ENCODE assay signal across 8 mouse cellular contexts in the genomic region with DNA sequence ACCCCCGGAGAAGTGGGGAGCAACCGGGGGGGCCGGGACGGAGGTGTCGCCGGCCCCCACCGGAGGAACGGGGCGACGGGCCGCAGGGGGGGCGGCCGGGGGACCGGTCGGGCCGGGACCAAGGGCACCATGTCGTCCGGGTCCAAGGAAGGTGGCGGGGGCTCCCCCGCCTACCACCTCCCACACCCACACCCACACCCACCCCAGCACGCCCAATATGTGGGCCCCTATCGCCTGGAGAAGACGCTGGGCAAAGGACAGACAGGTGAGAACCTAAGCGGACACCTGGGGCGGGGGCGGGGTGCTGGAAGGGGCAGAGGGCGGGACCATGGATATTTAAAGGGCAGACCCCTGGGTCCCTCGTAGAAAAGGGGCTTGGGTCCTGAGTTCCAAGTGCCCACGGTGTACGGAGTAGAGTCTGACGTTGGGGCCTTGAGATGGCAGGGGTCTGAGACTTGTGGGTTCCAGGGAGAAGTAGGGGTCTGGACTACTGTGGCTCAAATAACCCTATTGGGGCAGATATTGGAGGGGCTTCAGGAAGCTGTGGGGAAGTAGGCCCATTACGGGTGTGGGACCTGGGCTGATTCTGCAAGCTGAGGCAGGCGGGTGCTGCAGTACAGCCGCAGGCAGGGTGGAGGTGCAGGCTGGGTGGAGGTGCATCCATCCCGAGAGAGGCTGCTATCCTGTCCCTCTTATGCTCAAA. TPM values are rescaled to one million over a fixed set of nuclear protein-coding genes. Genes with fewer than 3 reads are reported as not detected.
DNase-seq lines count a peak whose midpoint lies in the region; ATAC-seq and TF ChIP-seq lines count a peak whose summit lies in the region.

No protein-coding gene starts in this region.

- no peaks in the 10 kb centered on the region for H3K9me3 ChIP-seq in ES-Bruce4 (replicated peaks; ENCODE audit: control insufficient read depth, insufficient read depth, low read length, poor library complexity, severe bottlenecking)
- H3K9me3 ChIP-seq in embryonic facial prominence, embryonic 13.5 days = no peaks in the 10 kb centered on the region
- no peaks in the 10 kb centered on the region for H3K9me3 ChIP-seq in intestine, postnatal 0 days (ENCODE audit: control insufficient read depth)
- no peaks in the 10 kb centered on the region for H3K9me3 ChIP-seq in neural tube, embryonic 13.5 days

- 15% methylated on average over 32 of the region's 35 CpGs for WGBS in heart, adult 2 months
- WGBS in embryonic facial prominence, embryonic 13.5 days = 5% methylated on average over 34 of the region's 35 CpGs
- WGBS in intestine, postnatal 0 days = 9% methylated on average over 30 of the region's 35 CpGs
- 4% methylated on average over 26 of the region's 35 CpGs for WGBS in neural tube, embryonic 13.5 days

- no peak for TF ChIP-seq CTCF in heart, adult 2 months (IDR thresholded peaks at IDR 0.05)
- TF ChIP-seq CTCF in ES-Bruce4 (IDR thresholded peaks at IDR 0.05; ENCODE audit: low read depth, low read length) = no peak
- TF ChIP-seq CTCF in intestine, postnatal 0 days (IDR thresholded peaks at IDR 0.05; ENCODE audit: low read depth) = no peak

- no peaks in the 10 kb centered on the region for H3K4me1 ChIP-seq in heart, adult 2 months (ENCODE audit: control insufficient read depth, insufficient read depth, low read length)
- H3K4me1 ChIP-seq in ES-Bruce4 (ENCODE audit: control insufficient read depth, insufficient read depth, low read length) = peaks cover 5% of the 10 kb centered on the region
- H3K4me1 ChIP-seq in embryonic facial prominence, embryonic 13.5 days = peaks cover 9% of the 10 kb centered on the region
- no peaks in the 10 kb centered on the region for H3K4me1 ChIP-seq in intestine, postnatal 0 days (replicated peaks; ENCODE audit: control insufficient read depth, insufficient read depth, low read length)
- peaks cover 31% of the 10 kb centered on the region for H3K4me1 ChIP-seq in neural tube, embryonic 13.5 days (replicated peaks)

- peak overlapping the region; percentile 64 for H3K9ac ChIP-seq in heart, adult 2 months (ENCODE audit: low read depth, low read length)
- H3K9ac ChIP-seq in ES-Bruce4 (ENCODE audit: low read depth, poor library complexity, severe bottlenecking) = peak overlapping the region; percentile 99
- peak overlapping the region; percentile 99 for H3K9ac ChIP-seq in embryonic facial prominence, embryonic 13.5 days
- peak overlapping the region; percentile 81 for H3K9ac ChIP-seq in intestine, postnatal 0 days (ENCODE audit: low read depth, low read length)
- H3K9ac ChIP-seq in neural tube, embryonic 13.5 days = peak overlapping the region; percentile 100

- peak; percentile 54; the same call in 1 of the 2 replicates for ATAC-seq in embryonic facial prominence, embryonic 13.5 days (ENCODE audit: insufficient number of reproducible peaks, insufficient read depth, low FRiP score, low TSS enrichment, low read depth)
- peak; percentile 20; the same call in 1 of the 2 replicates for ATAC-seq in intestine, postnatal 0 days
- ATAC-seq in neural tube, embryonic 13.5 days (ENCODE audit: low read depth) = peak; percentile 74

- no peaks in the 10 kb centered on the region for H3K36me3 ChIP-seq in heart, adult 2 months (ENCODE audit: control insufficient read depth, insufficient read depth, low read length)
- no peaks in the 10 kb centered on the region for H3K36me3 ChIP-seq in ES-Bruce4 (ENCODE audit: control insufficient read depth, insufficient read depth, low read length, poor library complexity, severe bottlenecking)
- H3K36me3 ChIP-seq in embryonic facial prominence, embryonic 13.5 days = peaks cover 34% of the 10 kb centered on the region
- 0 out of 2 replicates have a peak, but pooled peaks cover 4% of the 10 kb centered on the region for H3K36me3 ChIP-seq in intestine, postnatal 0 days (ENCODE audit: control insufficient read depth, insufficient read depth)
- peaks cover 37% of the 10 kb centered on the region for H3K36me3 ChIP-seq in neural tube, embryonic 13.5 days

- 0 out of 2 replicates have a peak overlapping the region, but pooled peaks have one; percentile 17 for H3K27ac ChIP-seq in heart, adult 2 months
- H3K27ac ChIP-seq in ES-Bruce4 (ENCODE audit: insufficient read depth, low read length) = no peak overlapping the region
- peak overlapping the region; percentile 91 for H3K27ac ChIP-seq in embryonic facial prominence, embryonic 13.5 days
- H3K27ac ChIP-seq in intestine, postnatal 0 days (ENCODE audit: low read depth, low read length) = peak overlapping the region; percentile 62
- H3K27ac ChIP-seq in neural tube, embryonic 13.5 days (replicated peaks) = peak overlapping the region; percentile 94

- no peak for TF ChIP-seq POLR2A in heart, adult 2 months (IDR thresholded peaks at IDR 0.05; ENCODE audit: insufficient read depth, low read depth, low read length)
- no peak for TF ChIP-seq POLR2A in ES-Bruce4 (IDR thresholded peaks at IDR 0.05; ENCODE audit: insufficient read depth, low read length)

- peak overlapping the region; percentile 76 for H3K4me2 ChIP-seq in embryonic facial prominence, embryonic 13.5 days
- peak overlapping the region; percentile 76 for H3K4me2 ChIP-seq in intestine, postnatal 0 days (replicated peaks; ENCODE audit: low read depth)
- peak overlapping the region; percentile 76 for H3K4me2 ChIP-seq in neural tube, embryonic 13.5 days

- H3K4me3 ChIP-seq in heart, adult 2 months = peak overlapping the region; percentile 40
- H3K4me3 ChIP-seq in ES-Bruce4 (ENCODE audit: low read depth, low read length) = peak overlapping the region; percentile 62
- H3K4me3 ChIP-seq in embryonic facial prominence, embryonic 13.5 days = peak overlapping the region; percentile 85
- peak overlapping the region; percentile 54 for H3K4me3 ChIP-seq in intestine, postnatal 0 days (ENCODE audit: low read depth, low read length)
- peak overlapping the region; percentile 91 for H3K4me3 ChIP-seq in neural tube, embryonic 13.5 days

- no peaks in the 10 kb centered on the region for H3K27me3 ChIP-seq in heart, adult 2 months (ENCODE audit: control insufficient read depth, insufficient read depth, low read length)
- no peaks in the 10 kb centered on the region for H3K27me3 ChIP-seq in ES-Bruce4 (ENCODE audit: control insufficient read depth, insufficient read depth, low read length, poor library complexity, severe bottlenecking)
- no peaks in the 10 kb centered on the region for H3K27me3 ChIP-seq in embryonic facial prominence, embryonic 13.5 days
- no peaks in the 10 kb centered on the region for H3K27me3 ChIP-seq in intestine, postnatal 0 days (replicated peaks; ENCODE audit: control insufficient read depth, insufficient read depth, low read length)
- no peaks in the 10 kb centered on the region for H3K27me3 ChIP-seq in neural tube, embryonic 13.5 days

- intact Hi-C loops in heart, adult 2 months (cut with DNase I) = no loop called here
- intact Hi-C loops in heart, postnatal 25 days (cut with DNase I) = no loop called here

- no peaks in the 10 kb centered on the region for H3K79me2 ChIP-seq in heart, adult 2 months (replicated peaks; ENCODE audit: control insufficient read depth, insufficient read depth, low read length)

- no peak for TF ChIP-seq EP300 in heart, adult 2 months (IDR thresholded peaks at IDR 0.05; ENCODE audit: insufficient read depth, low read depth, low read length)
- no peak for TF ChIP-seq EP300 in ES-Bruce4 (IDR thresholded peaks at IDR 0.05; ENCODE audit: insufficient read depth, low read depth, low read length)

- DNase-seq in heart, adult 2 months = peak; percentile 9 to 31
- no peak for DNase-seq in heart, postnatal 25 days (ENCODE audit: low spot score)
- no peak for DNase-seq in adrenal gland, postnatal 25 days
- no peak for DNase-seq in adrenal gland, postnatal 4 days (ENCODE audit: low spot score in 2 of 2)

RNA-seq across cellular contexts. Expression of a gene that starts 0.7 kb away (rescaled TPM):
- total RNA-seq in heart, adult 2 months (2021) = 1 to 10 TPM in 1 of 2 experiments, under 1 TPM in 1; 0.89 to 1.5 TPM
- 1.7 and 2.2 TPM in 2 replicates for polyA plus RNA-seq in heart, adult 2 months (2012; rRNA removed)
- total RNA-seq in heart, postnatal 25 days (2021) = 1 to 10 TPM; 1.1 to 1.3 TPM
- 10.9 TPM in 2 replicates for polyA plus RNA-seq in ES-Bruce4 (2011; ENCODE audit: insufficient read depth, insufficient read length, low read depth, missing spikeins)
- 2.7 and 3.1 TPM in 2 replicates for polyA plus RNA-seq in embryonic facial prominence, embryonic 13.5 days (2015; fragmentation: Nextera tagmentation; extraction: Ambion mirVana)
- polyA plus RNA-seq in intestine, postnatal 0 days (2015; fragmentation: Nextera tagmentation; extraction: Ambion mirVana) = 0.89 and 0.98 TPM in 2 replicates
- 5.9 and 6.2 TPM in 2 replicates for polyA plus RNA-seq in neural tube, embryonic 13.5 days (2015; fragmentation: Nextera tagmentation; extraction: Ambion mirVana)
- total RNA-seq in adrenal gland, postnatal 25 days (2021) = 4.2 and 6.5 TPM in 2 replicates
- total RNA-seq in adrenal gland, postnatal 4 days (2021) = 10 to 100 TPM; 14.4 to 17.0 TPM

RNA-seq across cellular contexts. Expression of a gene that starts 6.2 kb away (rescaled TPM):
- 10 to 100 TPM; 31.9 to 35.0 TPM for total RNA-seq in heart, adult 2 months (2021)
- polyA plus RNA-seq in heart, adult 2 months (2012; rRNA removed) = 27.0 and 29.7 TPM in 2 replicates
- total RNA-seq in heart, postnatal 25 days (2021) = 10 to 100 TPM; 32.1 to 33.3 TPM
- 51.8 and 63.3 TPM in 2 replicates for polyA plus RNA-seq in ES-Bruce4 (2011; ENCODE audit: insufficient read depth, insufficient read length, low read depth, missing spikeins)
- 78.4 and 92.3 TPM in 2 replicates for polyA plus RNA-seq in embryonic facial prominence, embryonic 13.5 days (2015; fragmentation: Nextera tagmentation; extraction: Ambion mirVana)
- polyA plus RNA-seq in intestine, postnatal 0 days (2015; fragmentation: Nextera tagmentation; extraction: Ambion mirVana) = 43.3 and 45.6 TPM in 2 replicates
- 121 and 136 TPM in 2 replicates for polyA plus RNA-seq in neural tube, embryonic 13.5 days (2015; fragmentation: Nextera tagmentation; extraction: Ambion mirVana)
- 42.2 and 47.8 TPM in 2 replicates for total RNA-seq in adrenal gland, postnatal 25 days (2021)
- 10 to 100 TPM; 41.3 to 43.6 TPM for total RNA-seq in adrenal gland, postnatal 4 days (2021)

RNA-seq across cellular contexts. Expression of a gene that starts 32.3 kb away (rescaled TPM):
- 10 to 100 TPM; 67.6 to 71.9 TPM for total RNA-seq in heart, adult 2 months (2021)
- polyA plus RNA-seq in heart, adult 2 months (2012; rRNA removed) = 67.1 and 89.9 TPM in 2 replicates
- 10 to 100 TPM; 74.9 to 76.3 TPM for total RNA-seq in heart, postnatal 25 days (2021)
- polyA plus RNA-seq in ES-Bruce4 (2011; ENCODE audit: insufficient read depth, insufficient read length, low read depth, missing spikeins) = 58.6 and 66.3 TPM in 2 replicates
- 10.5 and 14.1 TPM in 2 replicates for polyA plus RNA-seq in embryonic facial prominence, embryonic 13.5 days (2015; fragmentation: Nextera tagmentation; extraction: Ambion mirVana)
- polyA plus RNA-seq in intestine, postnatal 0 days (2015; fragmentation: Nextera tagmentation; extraction: Ambion mirVana) = 4.7 and 5.8 TPM in 2 replicates
- 10.3 TPM in 2 replicates for polyA plus RNA-seq in neural tube, embryonic 13.5 days (2015; fragmentation: Nextera tagmentation; extraction: Ambion mirVana)
- total RNA-seq in adrenal gland, postnatal 25 days (2021) = 98.1 and 99.6 TPM in 2 replicates
- total RNA-seq in adrenal gland, postnatal 4 days (2021) = 100 to 1,000 TPM in 1 of 2 experiments, 10 to 100 TPM in 1; 98.4 to 103 TPM

RNA-seq across cellular contexts. Expression of a gene that starts 33.9 kb away (rescaled TPM):
- total RNA-seq in heart, adult 2 months (2021) = not detected
- polyA plus RNA-seq in heart, adult 2 months (2012; rRNA removed) = 0.16 and 0.59 TPM in 2 replicates
- under 1 TPM; 0.22 to 0.23 TPM for total RNA-seq in heart, postnatal 25 days (2021)
- polyA plus RNA-seq in ES-Bruce4 (2011; ENCODE audit: insufficient read depth, insufficient read length, low read depth, missing spikeins) = not detected in 2 replicates
- 0.24 and 0.45 TPM in 2 replicates for polyA plus RNA-seq in embryonic facial prominence, embryonic 13.5 days (2015; fragmentation: Nextera tagmentation; extraction: Ambion mirVana)
- polyA plus RNA-seq in intestine, postnatal 0 days (2015; fragmentation: Nextera tagmentation; extraction: Ambion mirVana) = 20.7 and 21.5 TPM in 2 replicates
- polyA plus RNA-seq in neural tube, embryonic 13.5 days (2015; fragmentation: Nextera tagmentation; extraction: Ambion mirVana) = 0.32 TPM in 1 of 2 replicates, not detected in the other
- 0.24 TPM in 1 of 2 replicates, not detected in the other for total RNA-seq in adrenal gland, postnatal 25 days (2021)
- total RNA-seq in adrenal gland, postnatal 4 days (2021) = under 1 TPM; 0.11 to 0.25 TPM

RNA-seq across cellular contexts. Expression of a gene that starts 48.8 kb away (rescaled TPM):
- 10 to 100 TPM in 1 of 2 experiments, 1 to 10 TPM in 1; 8.5 to 11.2 TPM for total RNA-seq in heart, adult 2 months (2021)
- polyA plus RNA-seq in heart, adult 2 months (2012; rRNA removed) = 36.4 and 38.5 TPM in 2 replicates
- 10 to 100 TPM; 16.4 to 20.7 TPM for total RNA-seq in heart, postnatal 25 days (2021)
- 69.0 and 72.3 TPM in 2 replicates for polyA plus RNA-seq in ES-Bruce4 (2011; ENCODE audit: insufficient read depth, insufficient read length, low read depth, missing spikeins)
- 62.0 and 64.3 TPM in 2 replicates for polyA plus RNA-seq in embryonic facial prominence, embryonic 13.5 days (2015; fragmentation: Nextera tagmentation; extraction: Ambion mirVana)
- polyA plus RNA-seq in intestine, postnatal 0 days (2015; fragmentation: Nextera tagmentation; extraction: Ambion mirVana) = 35.8 and 40.2 TPM in 2 replicates
- 84.0 and 84.7 TPM in 2 replicates for polyA plus RNA-seq in neural tube, embryonic 13.5 days (2015; fragmentation: Nextera tagmentation; extraction: Ambion mirVana)
- total RNA-seq in adrenal gland, postnatal 25 days (2021) = 64.5 and 70.1 TPM in 2 replicates
- total RNA-seq in adrenal gland, postnatal 4 days (2021) = 10 to 100 TPM; 89.8 to 94.8 TPM

Comparison
In these comparisons a context has a peak if more than half of its experiments do, and no peak if none do; other contexts are left out.
1. DNase-seq: peak in heart, adult 2 months (2 of 2); none in heart, postnatal 25 days (single experiment), adrenal gland, postnatal 25 days (single experiment) and adrenal gland, postnatal 4 days (0 of 2).
2. H3K4me3 ChIP-seq: peak in every context shown above with its lines; median percentile 91 in neural tube, embryonic 13.5 days; 85 in embryonic facial prominence, embryonic 13.5 days; 62 in ES-Bruce4; 54 in intestine, postnatal 0 days; 40 in heart, adult 2 months.
3. ATAC-seq: peak in every context shown above with its lines; median percentile 74 in neural tube, embryonic 13.5 days; 54 in embryonic facial prominence, embryonic 13.5 days; 20 in intestine, postnatal 0 days.
4. Peak in every context shown above with its lines, with median percentiles within 50 percentile points of each other: H3K9ac ChIP-seq and H3K4me2 ChIP-seq.